Mouse (Mus musculus): ENCODE results near the gene Syn2. TPM values are rescaled to one million over a fixed set of nuclear protein-coding genes. Genes with fewer than 3 reads are reported as not detected.
"Not testable (repeated sequence)": the region's sequence is repeated elsewhere in the genome, so short reads cannot be mapped to it uniquely, and the experiment has no call there.

The Syn2 gene
- total RNA-seq, 2 experiments from 2014 or later = 0.99 to 1.3 TPM

- DNase-seq; intact Hi-C loops (cut with DNase I): not testable (repeated sequence)
These were observed 105.7 kb downstream of the Syn2 start for GRCm38 (mm10) chr6:115240431-115240830.

- no peak for DNase-seq
- intact Hi-C loops (cut with DNase I) = no loop called here
These were observed 106.5 kb downstream of the Syn2 start for GRCm38 (mm10) chr6:115241131-115241699.

- intact Hi-C loops (cut with DNase I) = no loop called here
- DNase-seq = no peak
These were observed 107.2 kb downstream of the Syn2 start for GRCm38 (mm10) chr6:115241939-115242338.

- no peak for DNase-seq
- intact Hi-C loops (cut with DNase I) = no loop called here
These were observed 109.5 kb downstream of the Syn2 start for GRCm38 (mm10) chr6:115244222-115244621.

- DNase-seq = no peak
- intact Hi-C loops (cut with DNase I) = no loop called here
These were observed 110.9 kb downstream of the Syn2 start for GRCm38 (mm10) chr6:115245500-115246058.

- DNase-seq = peak in 1 of 2 experiments; percentile 67
- intact Hi-C loops (cut with DNase I) = no loop called here
These were observed 116.9 kb downstream of the Syn2 start for GRCm38 (mm10) chr6:115251531-115251985.

GRCm38 (mm10) chr6:115252099-115252873, 117.6 kb downstream of the Syn2 start, which contains the start of gene Timp4:
Gene Timp4, minus strand, starts transcription at chr6:115252205.
- DNase-seq = no peak
- intact Hi-C loops (cut with DNase I) = no loop called here

- no peak for DNase-seq
- intact Hi-C loops (cut with DNase I) = no loop called here
These were observed 120.5 kb downstream of the Syn2 start for GRCm38 (mm10) chr6:115255171-115255570.

- intact Hi-C loops (cut with DNase I) = no loop called here
These were observed 125.8 kb downstream of the Syn2 start for GRCm38 (mm10) chr6:115260507-115260906.

GRCm38 (mm10) chr6:115266791-115267190, 132.1 kb downstream of the Syn2 start:
- no peak for DNase-seq
- intact Hi-C loops (cut with DNase I) = loop anchor here (5.0 kb wide), 2 partner anchors 89 to 544 kb away; no protein-coding TSS in a partner anchor

More at GRCm38 (mm10) chr6:115260507-115260906, 125.8 kb downstream of the Syn2 start:
- DNase-seq = no peak

GRCm38 (mm10) chr6:115267916-115268315, 133.2 kb downstream of the Syn2 start:
- intact Hi-C loops (cut with DNase I) = loop anchor here (1.0 to 5.0 kb wide), 4 partner anchors 41 to 546 kb away; partner anchors contain the start of gene Gm17482
- DNase-seq = peak; percentile 64 to 66

- no peak for DNase-seq
- intact Hi-C loops (cut with DNase I) = loop anchor here (1.0 to 5.0 kb wide), 4 partner anchors 41 to 546 kb away; partner anchors contain the start of gene Gm17482
These were observed 134.1 kb downstream of the Syn2 start for GRCm38 (mm10) chr6:115268551-115269385.

GRCm38 (mm10) chr6:115269561-115269960, 134.9 kb downstream of the Syn2 start:
- intact Hi-C loops (cut with DNase I) = loop anchor here (5.0 kb wide), 2 partner anchors 92 to 547 kb away; no protein-coding TSS in a partner anchor
- no peak for DNase-seq

GRCm38 (mm10) chr6:115270085-115270484, 135.4 kb downstream of the Syn2 start:
- no peak for DNase-seq
- intact Hi-C loops (cut with DNase I) = loop anchor here (10.0 kb wide), 1 partner anchor 215 kb away; no protein-coding TSS in a partner anchor

GRCm38 (mm10) chr6:115271326-115271725, 136.6 kb downstream of the Syn2 start:
- no peak for DNase-seq
- intact Hi-C loops (cut with DNase I) = loop anchor here (10.0 kb wide), 1 partner anchor 217 kb away; no protein-coding TSS in a partner anchor

- DNase-seq = peak in 1 of 2 experiments; percentile 41
- intact Hi-C loops (cut with DNase I) = loop anchor here (10.0 kb wide), 1 partner anchor 217 kb away; no protein-coding TSS in a partner anchor
These were observed 137.2 kb downstream of the Syn2 start for GRCm38 (mm10) chr6:115271866-115272271.

- intact Hi-C loops (cut with DNase I) = loop anchor here (10.0 kb wide), 1 partner anchor 219 kb away; no protein-coding TSS in a partner anchor
- DNase-seq = no peak
These were observed 138.6 kb downstream of the Syn2 start for GRCm38 (mm10) chr6:115273346-115273745.

- intact Hi-C loops (cut with DNase I) = loop anchor here (10.0 kb wide), 1 partner anchor 220 kb away; no protein-coding TSS in a partner anchor
- DNase-seq = no peak
These were observed 140.0 kb downstream of the Syn2 start for GRCm38 (mm10) chr6:115274705-115275104.

- no peak for DNase-seq
- intact Hi-C loops (cut with DNase I) = loop anchor here (10.0 kb wide), 1 partner anchor 220 kb away; no protein-coding TSS in a partner anchor
These were observed 140.6 kb downstream of the Syn2 start for GRCm38 (mm10) chr6:115275116-115275815.
